Mouse (Mus musculus) B cell, adult (primary cell): ENCODE measurements around the gene Fxr1. TPM values are rescaled to one million over a fixed set of nuclear protein-coding genes. Genes with fewer than 3 reads are reported as not detected.

Experiments used
- total RNA-seq: library from RNA; stranded (reverse); gene quantifications from 4 replicates; pipeline ENCODE4 v1.2.4, GENCODE M21; 2023; ENCODE audit not compliant: inconsistent age

Gene Fxr1
- total RNA-seq, result 112 to 122 TPM (median 119 TPM) in 4 replicates

GRCm38 (mm10) chr3:34019540-34020381 lies at the start of gene Fxr1:
Gene Fxr1, plus strand, starts transcription at chr3:34019943.

DNA sequence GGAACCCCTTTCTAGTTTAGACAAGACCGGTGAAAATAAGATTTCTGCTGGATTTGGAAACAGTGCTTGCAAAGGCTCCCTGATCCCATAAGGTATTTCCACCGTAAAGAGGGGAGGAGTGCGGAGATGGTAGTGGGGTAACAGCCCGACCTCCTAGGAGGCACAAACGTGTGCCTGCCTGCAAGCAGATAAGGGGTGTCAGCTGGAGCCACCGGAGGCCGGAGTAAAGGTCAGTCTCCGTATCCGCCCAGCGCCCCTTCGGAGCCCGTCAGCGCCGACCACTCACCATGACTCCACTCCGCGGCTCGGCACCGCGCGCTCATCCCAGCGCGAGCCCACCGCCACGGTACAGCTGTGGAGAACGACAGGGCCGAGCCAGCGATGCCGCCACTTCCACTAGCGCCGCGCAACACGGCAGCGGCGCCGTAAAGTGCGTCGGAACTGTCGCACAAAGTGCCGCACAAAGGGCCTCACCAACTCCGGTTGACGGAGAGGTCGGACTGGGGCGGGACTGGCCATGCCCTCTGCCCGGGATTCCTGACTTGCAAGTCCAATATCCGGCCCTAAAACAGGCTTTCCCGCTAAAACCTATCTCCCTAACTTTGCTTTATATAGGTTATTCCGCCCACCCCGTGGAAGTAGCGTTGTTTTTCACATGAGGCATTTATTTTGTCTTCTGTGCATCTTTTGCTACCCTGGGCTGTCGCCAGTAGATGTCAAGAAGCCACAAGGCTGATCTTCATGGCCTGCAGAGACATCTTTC lies 61.3 kb downstream of the Fxr1 start, which contains the start of gene Dnajc19:
Gene Dnajc19 (minus strand): TSS at position 422 of the 763 bp plus-strand sequence.

Other genes with a start within 250 kb of the Fxr1 start
- gene Ttc14, start 220.1 kb upstream of the Fxr1 start, total RNA-seq, result 118 to 134 TPM (median 124 TPM) in 4 replicates
- gene Ccdc39, start 175.6 kb upstream of the Fxr1 start, total RNA-seq, result not detected in 4 replicates
- gene Dnajc19, start 61.4 kb downstream of the Fxr1 start, total RNA-seq, result 39.4 to 46.1 TPM (median 42.8 TPM) in 4 replicates